Mouse (Mus musculus) lung, postnatal 0 days (tissue): Measurements from ENCODE around the gene Csrp1.

Source experiments
- CTCF ChIP-seq: IDR thresholded peaks from 2 replicates; pipeline ENCODE4 v1.5.1; 2016; ENCODE audit warnings: antibody characterized with exemption, mild to moderate bottlenecking
- EP300 ChIP-seq: IDR thresholded peaks from 2 replicates; pipeline ENCODE4 v1.6.1; 2016; ENCODE audit warnings: antibody characterized with exemption, mild to moderate bottlenecking, control low read depth

- peak; percentile 61 for TF ChIP-seq CTCF
- no peak for TF ChIP-seq EP300
Observed at GRCm38 (mm10) chr1:135671406-135671805, 48.5 kb upstream of the Csrp1 start.
